Mouse (Mus musculus) adrenal gland, postnatal 0 days (tissue): Measurements from ENCODE around the gene Efna3. TPM values are rescaled to one million over a fixed set of nuclear protein-coding genes. Genes with fewer than 3 reads are reported as not detected.

Experiments
- polyA plus RNA-seq: library from polyadenylated mRNA; unstranded; fragments of >200 nt; fragmentation: Nextera tagmentation; extraction: Ambion mirVana; gene quantifications from 2 replicates; pipeline ENCODE4 v1.2.1, GENCODE M21; 2015

The Efna3 gene
- polyA plus RNA-seq: 2.8 and 8.6 TPM in 2 replicates

DNA sequence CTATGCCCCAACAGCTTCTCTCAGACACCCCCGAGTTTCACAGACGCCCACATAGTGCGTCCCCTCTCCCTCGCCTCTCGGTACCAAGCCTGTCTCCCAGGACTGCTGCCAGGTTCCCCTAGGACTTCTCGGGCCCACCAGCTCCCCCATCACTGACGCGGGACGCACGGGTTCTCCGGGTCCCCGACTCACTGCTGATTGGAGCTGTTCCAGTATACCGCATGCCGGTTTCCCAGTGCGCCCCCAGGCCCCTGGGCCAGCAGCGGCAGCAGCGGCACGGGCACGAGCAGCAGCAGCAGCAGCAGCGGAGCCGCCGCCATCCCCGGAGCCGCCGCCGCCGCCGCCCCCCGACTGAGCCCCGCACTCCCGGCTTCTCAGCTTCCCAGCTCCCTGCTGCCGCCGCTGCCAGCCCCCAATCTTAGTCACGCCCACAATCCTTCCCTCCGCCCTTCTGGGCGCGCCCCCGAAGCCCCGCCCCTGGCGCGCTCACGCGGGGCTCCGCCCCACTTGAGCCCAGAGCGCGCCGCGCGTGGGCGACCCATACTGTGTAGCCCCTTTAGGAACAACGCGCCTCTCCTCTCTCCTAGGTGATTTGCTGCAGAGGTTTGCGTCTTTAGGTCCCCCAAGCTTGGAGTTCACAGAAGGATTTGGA is at the start of gene Efna3:
TSS of gene Efna3 (minus strand) at position 452 of the 652 bp plus-strand sequence.

DNA sequence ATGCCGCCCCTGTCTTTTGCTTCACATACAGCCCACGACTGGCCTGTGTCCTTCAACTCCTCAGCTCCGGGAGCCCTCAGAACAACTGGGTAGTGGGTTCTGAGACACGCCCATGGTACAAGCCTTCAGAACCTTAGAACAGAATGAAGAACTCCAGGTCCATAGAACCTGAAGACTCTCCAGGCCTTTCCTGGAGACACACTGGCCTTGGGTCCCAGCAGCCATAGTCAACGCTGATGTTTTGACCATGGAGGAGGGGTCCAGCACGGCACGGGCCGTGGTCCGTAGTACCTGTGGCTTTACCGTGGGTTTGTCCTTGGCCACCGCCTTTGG is 42.4 kb upstream of the Efna3 start, which contains the start of gene Dcst1:
TSS of gene Dcst1 (minus strand) at position 101 of the 333 bp plus-strand sequence.

DNA sequence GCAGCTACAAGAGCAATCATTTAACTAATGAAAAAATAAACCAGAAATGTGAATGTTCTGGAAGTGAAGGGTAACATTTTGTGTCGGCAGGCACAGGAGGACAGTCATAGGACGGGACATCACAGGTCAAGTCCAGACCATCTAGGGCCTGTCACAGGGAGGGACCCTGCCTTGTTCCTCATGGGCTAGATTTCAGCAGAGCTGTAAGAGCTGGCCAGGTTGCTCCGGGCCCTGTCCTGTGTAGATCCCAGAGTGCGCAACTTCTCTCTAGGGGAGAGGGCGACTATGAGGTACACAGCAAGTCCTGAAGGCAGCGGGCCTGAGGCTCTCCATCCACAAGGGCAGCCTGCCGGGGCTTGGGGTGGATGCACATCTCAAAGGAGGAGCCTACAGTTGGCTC is 38.9 kb upstream of the Efna3 start, which contains the start of gene Dcst2:
TSS of gene Dcst2 (plus strand) at position 301 of the 400 bp plus-strand sequence.

DNA sequence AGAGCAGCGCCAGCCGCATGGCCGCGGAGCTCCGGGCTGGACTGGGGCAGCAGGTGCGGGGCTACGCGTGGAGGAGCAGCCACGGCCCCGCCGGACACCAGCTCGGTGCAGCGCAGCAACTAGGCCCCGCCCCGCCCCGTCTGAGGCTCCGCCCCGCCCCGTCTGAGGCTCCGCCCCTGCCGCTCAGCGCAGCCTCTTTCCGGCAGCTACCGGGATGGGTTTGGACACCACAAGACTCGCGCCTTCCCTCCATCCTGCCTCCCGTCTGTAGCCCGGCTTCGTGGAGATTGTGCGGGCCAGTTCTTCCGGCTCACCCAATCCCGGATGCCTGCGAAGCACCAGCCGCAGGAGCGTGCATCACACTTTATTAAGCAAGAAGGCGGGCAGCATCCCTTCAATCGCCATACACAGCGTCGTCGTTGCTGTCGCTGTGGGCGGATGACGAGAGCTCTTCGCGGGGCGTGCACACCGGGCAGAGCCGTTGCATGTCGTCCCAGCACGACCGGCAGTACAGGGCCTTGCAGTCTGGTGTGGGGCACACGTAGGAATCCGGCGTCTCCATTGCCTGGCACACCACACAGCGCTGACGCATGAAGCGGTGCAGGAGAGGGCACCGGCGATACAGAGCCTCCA is 27.2 kb upstream of the Efna3 start, which contains the start of gene Adam15:
TSS of gene Adam15 (minus strand) at position 128 of the 633 bp plus-strand sequence.

DNA sequence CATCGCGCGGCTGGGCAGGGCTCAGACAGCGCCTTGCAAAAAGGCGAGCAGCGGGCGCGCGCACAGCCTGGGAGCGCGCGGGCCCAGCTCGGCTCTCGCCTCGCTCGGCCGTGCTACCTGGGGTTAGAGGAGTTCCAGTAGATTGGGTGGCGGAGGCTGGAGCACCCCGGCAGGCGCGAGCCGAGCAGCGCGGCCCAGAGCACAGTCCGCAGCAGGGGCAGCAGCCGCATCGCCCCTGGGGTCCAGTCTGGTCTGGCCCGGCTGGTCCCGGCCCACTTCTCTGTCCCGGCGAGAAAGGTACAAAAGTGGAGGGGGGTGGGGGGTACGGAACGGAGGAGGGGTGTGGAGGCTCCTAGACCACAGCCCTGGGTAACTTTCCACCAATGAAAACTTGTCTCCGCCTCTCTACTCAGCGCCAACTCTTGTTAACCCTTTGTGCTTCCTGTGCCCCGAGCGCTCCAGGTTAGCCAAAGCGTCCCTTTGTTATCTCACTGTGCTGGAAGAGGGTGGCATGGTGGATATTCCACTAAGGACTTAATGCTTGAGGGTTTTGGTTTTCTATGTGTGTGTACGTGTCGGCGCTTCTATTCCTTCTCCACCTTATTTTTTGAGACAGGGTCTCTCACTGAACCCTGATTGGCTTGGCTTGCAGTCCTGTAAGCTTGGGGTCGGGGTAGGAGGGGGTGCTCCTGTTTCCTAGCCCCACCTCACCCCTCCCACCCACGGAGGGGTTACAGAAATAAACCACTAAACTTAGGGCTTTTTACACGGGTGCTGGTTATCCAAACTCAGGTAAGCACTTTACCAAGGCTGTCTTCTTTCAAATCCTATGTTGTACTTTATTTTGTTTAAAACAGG is 15.2 kb upstream of the Efna3 start, which contains the start of gene Efna4:
TSS of gene Efna4 (minus strand) at position 308 of the 858 bp plus-strand sequence.

DNA sequence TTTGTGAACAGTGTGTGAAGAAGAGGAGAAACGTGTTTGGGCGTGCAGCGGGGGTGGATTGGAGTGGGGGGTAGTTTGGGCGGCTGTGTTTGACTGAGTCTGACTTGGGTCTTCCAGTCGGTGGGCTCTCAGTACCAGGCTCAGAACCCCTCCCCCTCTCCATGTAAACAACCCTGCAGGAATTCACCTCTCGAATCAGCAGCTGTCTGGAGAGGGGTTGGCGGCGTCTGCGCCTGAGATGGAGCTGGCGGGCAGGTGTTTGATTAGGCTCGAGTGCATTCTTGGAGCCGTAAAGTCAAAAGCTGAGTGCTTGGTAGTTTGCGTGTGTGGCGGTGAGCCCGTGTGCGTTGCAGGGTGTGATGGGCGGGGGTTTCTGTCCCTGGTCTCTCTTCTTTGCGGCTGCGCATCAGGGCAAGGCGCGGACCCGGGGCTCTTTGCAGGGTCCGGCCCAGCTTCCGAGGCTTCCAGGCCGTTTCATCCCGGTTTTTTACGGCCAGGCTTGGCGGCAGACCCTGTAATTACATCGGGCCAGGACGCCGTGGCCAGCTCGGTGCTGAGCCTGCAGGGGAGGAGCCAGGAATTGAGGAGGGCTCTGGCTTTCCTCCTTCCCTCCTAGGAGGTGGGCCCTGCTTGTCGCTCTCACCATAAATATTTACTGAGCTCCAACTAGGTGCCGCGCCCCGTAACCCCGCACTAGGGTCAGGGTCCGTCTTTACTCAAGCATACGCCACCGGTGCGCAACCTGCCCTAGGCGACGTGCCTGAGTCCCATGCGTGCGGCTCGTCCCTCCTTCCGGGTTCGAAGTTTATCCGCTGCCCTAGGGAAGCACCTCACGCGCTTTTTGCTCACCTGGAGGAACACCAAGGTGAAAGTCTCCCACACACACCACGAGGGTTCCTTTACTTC is 41.9 kb downstream of the Efna3 start, which contains the start of gene Efna1:
TSS of gene Efna1 (minus strand) at position 537 of the 906 bp plus-strand sequence.

DNA sequence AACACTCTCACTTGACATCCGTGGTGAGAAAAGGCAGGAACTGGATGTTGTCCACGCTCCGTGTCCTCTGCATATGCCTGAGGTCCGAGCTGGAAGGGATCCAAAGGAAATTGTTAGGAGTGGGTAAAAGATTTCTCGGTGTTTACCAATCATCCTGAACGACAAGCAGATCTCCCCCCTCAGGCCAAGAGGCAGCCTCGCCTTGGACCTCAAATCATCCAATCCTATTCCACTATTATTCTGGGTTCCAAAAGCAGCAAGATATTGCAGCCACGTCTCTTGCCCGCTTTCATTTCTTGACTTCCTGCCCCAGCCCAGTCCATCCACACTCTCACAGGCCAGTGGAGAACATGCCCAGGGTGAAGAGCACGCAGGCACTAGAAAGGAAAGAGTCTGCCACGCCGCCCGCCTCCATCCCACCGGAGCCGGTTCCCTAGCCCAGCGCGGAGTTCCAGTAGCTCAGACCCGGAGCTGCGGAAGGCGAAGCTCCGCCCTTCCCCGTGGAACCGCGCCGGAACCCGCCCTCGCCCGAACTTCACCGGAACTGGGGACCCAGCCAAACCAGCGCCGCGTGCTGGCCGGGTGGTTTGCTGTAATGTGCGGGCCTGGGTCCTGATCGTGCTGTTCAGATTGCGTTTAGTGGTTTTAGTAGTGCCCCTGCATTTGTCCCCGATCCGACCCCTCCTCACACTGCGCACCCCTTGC is 52.6 kb downstream of the Efna3 start, which contains the start of gene Slc50a1:
TSS of gene Slc50a1 (minus strand) at position 520 of the 705 bp plus-strand sequence.

Other genes with a start within 250 kb of the Efna3 start
- 21.4 and 28.7 TPM in 2 replicates for gene Rusc1, start 229.7 kb downstream of the Efna3 start, polyA plus RNA-seq
- gene Gm43738, start 221.9 kb downstream of the Efna3 start, polyA plus RNA-seq: 0.07 TPM in 1 of 2 replicates, not detected in the other
- gene Fdps, start 221.0 kb downstream of the Efna3 start, polyA plus RNA-seq: 166 and 200 TPM in 2 replicates
- gene Pklr, start 186.8 kb downstream of the Efna3 start, polyA plus RNA-seq: 1.1 and 3.9 TPM in 2 replicates
- 5.8 and 7.6 TPM in 2 replicates for gene Hcn3, start 162.8 kb downstream of the Efna3 start, polyA plus RNA-seq
- gene Clk2, start 158.2 kb downstream of the Efna3 start, polyA plus RNA-seq: 12.7 and 19.7 TPM in 2 replicates
- gene Scamp3, start 145.5 kb downstream of the Efna3 start, polyA plus RNA-seq: 75.6 and 121 TPM in 2 replicates
- gene Fam189b, start 139.8 kb downstream of the Efna3 start, polyA plus RNA-seq: 22.3 and 31.0 TPM in 2 replicates
- 38.2 and 55.0 TPM in 2 replicates for gene Gba, start 120.0 kb downstream of the Efna3 start, polyA plus RNA-seq
- 34.1 and 36.8 TPM in 2 replicates for gene Thbs3, start 107.8 kb downstream of the Efna3 start, polyA plus RNA-seq
- 176 and 209 TPM in 2 replicates for gene Mtx1, start 95.9 kb downstream of the Efna3 start, polyA plus RNA-seq
- 0.90 and 0.91 TPM in 2 replicates for gene Muc1, start 93.9 kb downstream of the Efna3 start, polyA plus RNA-seq
- gene Krtcap2, start 77.0 kb downstream of the Efna3 start, polyA plus RNA-seq: 301 and 333 TPM in 2 replicates
- 2.4 and 7.3 TPM in 2 replicates for gene Trim46, start 76.7 kb downstream of the Efna3 start, polyA plus RNA-seq
- gene Dpm3, start 63.6 kb downstream of the Efna3 start, polyA plus RNA-seq: 221 and 274 TPM in 2 replicates
- 111 and 136 TPM in 2 replicates for gene Slc50a1, start 52.4 kb downstream of the Efna3 start, polyA plus RNA-seq
- gene Efna1, start 41.8 kb downstream of the Efna3 start, polyA plus RNA-seq: 24.9 and 28.6 TPM in 2 replicates
- 4.9 and 6.7 TPM in 2 replicates for gene Efna4, start 15.1 kb upstream of the Efna3 start, polyA plus RNA-seq
- gene Adam15, start 27.0 kb upstream of the Efna3 start, polyA plus RNA-seq: 53.7 and 56.4 TPM in 2 replicates
- 0.07 and 0.13 TPM in 2 replicates for gene Dcst2, start 39.0 kb upstream of the Efna3 start, polyA plus RNA-seq
- gene Dcst1, start 42.3 kb upstream of the Efna3 start, polyA plus RNA-seq: 0.22 and 0.35 TPM in 2 replicates
- 1.8 and 3.6 TPM in 2 replicates for gene Zbtb7b, start 71.8 kb upstream of the Efna3 start, polyA plus RNA-seq
- gene Lenep, start 79.8 kb upstream of the Efna3 start, polyA plus RNA-seq: not detected in 2 replicates
- gene Flad1, start 88.9 kb upstream of the Efna3 start, polyA plus RNA-seq: 14.7 and 24.0 TPM in 2 replicates
- 213 and 238 TPM in 2 replicates for gene Cks1b, start 95.4 kb upstream of the Efna3 start, polyA plus RNA-seq
- gene Shc1, start 95.5 kb upstream of the Efna3 start, polyA plus RNA-seq: 85.7 and 99.5 TPM in 2 replicates
- gene Pygo2, start 107.2 kb upstream of the Efna3 start, polyA plus RNA-seq: 19.8 and 23.7 TPM in 2 replicates
- gene Pbxip1, start 113.7 kb upstream of the Efna3 start, polyA plus RNA-seq: 26.9 and 45.2 TPM in 2 replicates
- 28.5 and 31.1 TPM in 2 replicates for gene Pmvk, start 131.6 kb upstream of the Efna3 start, polyA plus RNA-seq
- 2.1 TPM in 2 replicates for gene Kcnn3, start 197.2 kb upstream of the Efna3 start, polyA plus RNA-seq